Mouse (Mus musculus) ES-E14 (cell line): ENCODE measurements around the gene Gabrb2.

Source experiments
- HCFC1 ChIP-seq: IDR thresholded peaks from 2 replicates; pipeline ENCODE4 v1.6.1; 2012; ENCODE audit warnings: low read length, inconsistent platforms, borderline replicate concordance; ENCODE audit not compliant: insufficient read depth
- ZC3H11A ChIP-seq: IDR thresholded peaks from 2 replicates; pipeline ENCODE4 v1.6.1; 2012; ENCODE audit warnings: low read depth, mild to moderate bottlenecking, inconsistent platforms, low read length, borderline replicate concordance

GRCm38 (mm10) chr11:42609128-42609763, 189.7 kb downstream of the Gabrb2 start:
- TF ChIP-seq ZC3H11A (no peak), HCFC1 (no peak)
